Mouse (Mus musculus): Measurements from ENCODE around the gene Gper1. TPM values are rescaled to one million over a fixed set of nuclear protein-coding genes. Genes with fewer than 3 reads are reported as not detected.

The Gper1 gene
- total RNA-seq, 2 experiments from 2014 or later = 4.4 to 4.7 TPM

DNA sequence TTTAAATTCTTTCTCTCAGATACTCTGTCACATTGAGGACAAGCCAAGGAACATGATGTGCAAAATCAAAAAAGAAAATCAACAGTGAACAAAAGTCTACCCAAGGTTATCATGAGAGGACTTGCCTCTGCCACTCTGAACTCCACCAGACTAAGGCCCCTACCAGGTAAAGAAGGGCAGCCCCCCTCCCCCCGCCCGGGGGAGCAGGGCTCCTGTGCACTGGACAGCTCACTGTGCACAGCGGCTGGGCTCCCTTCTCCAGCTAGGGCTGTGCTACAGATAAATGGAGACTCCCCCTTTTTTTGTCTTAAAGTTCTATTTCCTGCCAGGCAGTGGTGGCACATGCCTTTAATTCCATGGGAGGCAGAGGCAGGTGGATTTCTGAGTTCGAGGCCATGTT, 14.8 kb downstream of the Gper1 start:
- intact Hi-C loops (cut with DNase I) = no loop called here
- no peak for DNase-seq (ENCODE audit: low spot score in 2 of 2)

GRCm38 (mm10) chr5:139438440-139438839, 15.5 kb downstream of the Gper1 start:
- no peak for DNase-seq (ENCODE audit: low spot score in 2 of 2)
- intact Hi-C loops (cut with DNase I) = no loop called here

GRCm38 (mm10) chr5:139440451-139440850, 17.5 kb downstream of the Gper1 start:
- peak in 1 of 2 experiments; percentile 30 for DNase-seq (ENCODE audit: low spot score in 2 of 2)
- intact Hi-C loops (cut with DNase I) = loop anchor here (2.0 kb wide), 1 partner anchor 22 kb away; no protein-coding TSS in a partner anchor

DNA sequence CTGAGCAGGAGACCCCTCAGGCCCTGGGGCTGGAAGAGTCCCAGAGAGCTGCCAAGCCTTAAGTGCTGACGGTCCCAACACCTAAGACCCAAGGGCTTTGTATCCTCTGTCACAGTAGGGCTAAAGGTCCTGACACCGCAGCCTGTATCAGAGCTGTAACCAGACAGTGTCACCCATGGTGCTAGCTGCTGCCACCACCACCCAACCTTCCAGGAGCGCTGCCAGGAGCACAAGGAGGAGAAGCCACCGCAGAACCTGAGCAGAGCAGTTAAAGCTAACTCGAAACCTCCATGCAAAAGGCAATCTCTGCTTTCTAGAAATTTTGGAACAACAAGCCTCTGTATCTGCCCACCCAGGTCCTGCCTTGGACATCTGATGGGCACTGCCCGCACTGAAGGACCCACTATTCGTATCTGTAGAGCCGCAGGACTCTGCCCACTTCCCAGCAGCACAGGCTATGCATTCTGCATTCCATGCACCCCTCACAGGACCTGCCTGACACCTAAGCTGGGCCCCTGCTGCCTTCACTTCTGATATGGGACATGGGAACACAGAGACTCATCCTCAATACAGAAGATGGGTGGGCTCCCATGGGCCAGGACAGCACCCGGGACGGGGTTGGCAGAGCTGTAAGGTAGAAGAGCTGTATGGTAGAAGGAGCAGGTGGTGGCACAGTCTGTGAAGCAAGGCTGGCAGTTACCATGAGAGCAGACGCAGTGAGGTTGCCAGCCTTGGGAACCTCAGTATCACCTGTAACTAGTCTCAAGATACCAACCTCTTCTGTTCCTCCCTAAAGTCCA, 18.2 kb downstream of the Gper1 start:
- intact Hi-C loops (cut with DNase I) = loop anchor here (2.0 kb wide), 1 partner anchor 22 kb away; no protein-coding TSS in a partner anchor
- no peak for DNase-seq (ENCODE audit: low spot score in 2 of 2)

DNA sequence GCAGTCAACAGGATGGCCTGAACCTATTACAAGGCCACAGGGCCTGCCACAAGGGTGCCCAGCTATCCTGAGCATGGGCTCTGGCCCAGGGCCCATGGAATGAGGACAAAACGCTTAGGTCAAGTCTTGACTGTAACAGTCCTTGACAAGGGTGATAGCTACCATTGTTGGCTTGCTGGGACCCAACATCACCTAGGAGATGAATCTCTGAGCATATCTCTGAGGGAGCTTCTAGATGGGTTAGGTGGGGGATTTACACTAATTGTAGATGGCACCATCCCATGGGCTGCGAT, 18.7 kb downstream of the Gper1 start:
- intact Hi-C loops (cut with DNase I) = loop anchor here (2.0 kb wide), 1 partner anchor 23 kb away; no protein-coding TSS in a partner anchor

GRCm38 (mm10) chr5:139442428-139442827, 19.5 kb downstream of the Gper1 start:
- DNase-seq (ENCODE audit: low spot score in 2 of 2) = peak in 1 of 2 experiments; percentile 34
- intact Hi-C loops (cut with DNase I) = no loop called here

More for the DNA sequence above, 18.7 kb downstream of the Gper1 start:
- DNase-seq (ENCODE audit: low spot score in 2 of 2) = no peak

- intact Hi-C loops (cut with DNase I) = no loop called here
- no peak for DNase-seq (ENCODE audit: low spot score in 2 of 2)
Measured at GRCm38 (mm10) chr5:139442962-139443361, 20.0 kb downstream of the Gper1 start.

DNA sequence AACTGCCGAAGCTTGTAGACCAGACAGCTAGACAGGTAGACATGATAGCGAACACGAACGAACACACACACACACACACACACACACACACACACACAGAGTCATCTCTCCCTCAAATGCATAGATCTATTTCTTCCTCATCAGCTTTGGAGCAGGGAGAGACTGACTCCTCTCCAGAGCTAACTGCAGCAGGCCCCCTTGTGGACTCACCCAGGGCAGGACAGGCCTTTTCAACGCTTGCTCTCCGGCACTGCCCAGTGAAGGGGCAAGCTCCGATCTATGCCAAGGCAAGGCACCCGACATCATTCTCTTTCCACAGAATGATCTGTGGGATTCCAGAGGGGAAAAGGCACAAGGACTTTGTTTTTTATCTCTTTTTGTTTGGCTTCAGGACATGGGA, 22.3 kb downstream of the Gper1 start:
- intact Hi-C loops (cut with DNase I) = no loop called here
- no peak for DNase-seq (ENCODE audit: low spot score in 2 of 2)

GRCm38 (mm10) chr5:139448025-139448424, 25.1 kb downstream of the Gper1 start:
- intact Hi-C loops (cut with DNase I) = no loop called here
- DNase-seq (ENCODE audit: low spot score in 2 of 2) = peak; percentile 45 to 73

DNA sequence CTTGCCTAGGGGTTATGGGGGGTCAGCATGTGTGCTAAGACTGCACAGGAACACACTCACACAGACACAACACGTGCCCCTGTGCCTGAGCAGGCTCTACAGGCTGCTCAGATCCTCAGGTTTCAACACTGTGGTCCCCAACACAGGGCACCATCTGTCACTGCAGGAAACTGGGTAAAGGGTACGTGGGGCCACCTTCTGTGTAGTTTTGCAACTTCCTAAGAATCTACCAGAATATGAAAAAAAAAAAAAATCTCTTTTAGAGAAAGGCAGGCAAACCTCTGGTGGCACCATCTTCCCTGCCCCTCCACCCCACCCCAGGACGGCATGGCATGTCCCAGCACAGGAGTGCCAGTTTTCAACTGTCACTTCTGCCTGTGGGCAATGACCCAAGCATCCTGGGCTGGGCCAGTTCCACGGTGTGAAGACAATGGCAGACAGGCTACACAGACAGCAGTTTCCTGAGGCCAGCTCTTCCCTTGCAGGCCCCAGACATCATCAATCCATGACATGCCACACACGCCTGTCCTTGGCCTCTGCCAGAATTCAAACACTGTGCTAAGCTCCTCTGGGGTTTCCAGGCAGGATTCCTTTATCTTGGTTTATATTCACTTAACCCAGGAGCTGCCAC, 26.3 kb downstream of the Gper1 start:
- intact Hi-C loops (cut with DNase I) = no loop called here
- no peak for DNase-seq (ENCODE audit: low spot score in 2 of 2)

DNA sequence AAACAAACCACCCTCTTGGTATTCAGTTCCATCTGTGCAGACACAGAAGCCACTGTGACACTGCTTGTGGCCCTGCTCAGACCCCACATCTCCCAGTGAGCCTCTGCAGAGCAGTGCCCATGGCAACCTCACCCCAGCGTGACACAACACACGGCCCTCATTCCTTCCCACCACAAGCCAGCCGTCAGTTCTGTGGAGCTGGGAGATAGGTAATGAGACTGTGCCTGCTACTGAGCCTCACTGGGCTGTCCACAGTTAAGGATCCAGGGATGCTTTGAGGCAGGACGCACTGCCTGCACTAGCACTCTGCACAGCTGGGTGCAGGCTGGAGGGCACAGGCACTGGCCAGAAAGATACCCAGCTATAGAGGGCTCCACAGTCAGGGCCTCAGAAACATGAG, 27.0 kb downstream of the Gper1 start:
- intact Hi-C loops (cut with DNase I) = no loop called here
- no peak for DNase-seq (ENCODE audit: low spot score in 2 of 2)

- no peak for DNase-seq (ENCODE audit: low spot score in 2 of 2)
- intact Hi-C loops (cut with DNase I) = no loop called here
Measured at GRCm38 (mm10) chr5:139453031-139453430, 30.1 kb downstream of the Gper1 start.

GRCm38 (mm10) chr5:139455166-139455565, 32.2 kb downstream of the Gper1 start:
- intact Hi-C loops (cut with DNase I) = no loop called here
- peak; percentile 53 to 76 for DNase-seq (ENCODE audit: low spot score in 2 of 2)

DNA sequence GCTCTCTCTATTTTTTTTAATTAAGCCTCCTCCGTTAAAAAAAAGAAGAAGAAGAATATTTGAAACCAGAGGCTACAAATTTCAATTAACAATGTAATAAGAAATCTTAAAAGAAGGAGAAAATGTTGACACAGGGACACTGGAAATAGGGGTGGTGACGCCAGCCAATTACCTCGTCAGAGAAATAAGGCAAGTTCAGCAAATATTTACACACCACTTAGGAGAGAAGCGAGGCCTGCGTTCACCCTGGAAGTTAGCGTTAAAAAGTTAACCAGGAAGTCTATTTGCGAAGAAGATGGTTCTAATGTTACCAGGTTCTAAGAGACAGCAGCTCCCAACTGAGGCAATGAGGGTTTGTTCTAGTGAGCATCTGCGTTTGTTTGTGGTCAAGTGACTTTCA, 34.3 kb downstream of the Gper1 start:
- no peak for DNase-seq (ENCODE audit: low spot score in 2 of 2)
- intact Hi-C loops (cut with DNase I) = no loop called here

DNA sequence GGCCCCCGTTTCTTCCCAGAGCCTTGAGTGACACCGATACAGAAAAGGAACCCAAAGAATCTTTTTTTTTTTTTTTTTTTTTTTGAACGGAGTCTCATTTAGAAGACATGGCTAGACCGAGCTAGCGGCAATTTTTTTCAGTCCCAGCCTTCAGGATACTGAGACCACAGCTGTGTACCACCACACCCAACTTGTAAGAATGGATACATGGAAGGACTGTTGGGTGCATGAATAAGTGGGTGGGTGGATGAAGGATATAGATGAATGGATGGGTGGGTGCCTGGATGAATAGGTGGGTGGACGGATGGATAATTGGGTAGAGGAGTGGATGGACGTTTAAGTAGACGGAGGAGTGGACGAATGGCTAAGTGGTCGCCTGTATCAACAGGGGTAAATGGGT, 37.0 kb downstream of the Gper1 start:
- no peak for DNase-seq (ENCODE audit: low spot score in 2 of 2)
- intact Hi-C loops (cut with DNase I) = no loop called here

- intact Hi-C loops (cut with DNase I) = no loop called here
Measured at GRCm38 (mm10) chr5:139460384-139461067, 37.6 kb downstream of the Gper1 start, which contains the start of gene 3110082I17Rik. Gene 3110082I17Rik (minus strand): TSS chr5:139460527.

DNA sequence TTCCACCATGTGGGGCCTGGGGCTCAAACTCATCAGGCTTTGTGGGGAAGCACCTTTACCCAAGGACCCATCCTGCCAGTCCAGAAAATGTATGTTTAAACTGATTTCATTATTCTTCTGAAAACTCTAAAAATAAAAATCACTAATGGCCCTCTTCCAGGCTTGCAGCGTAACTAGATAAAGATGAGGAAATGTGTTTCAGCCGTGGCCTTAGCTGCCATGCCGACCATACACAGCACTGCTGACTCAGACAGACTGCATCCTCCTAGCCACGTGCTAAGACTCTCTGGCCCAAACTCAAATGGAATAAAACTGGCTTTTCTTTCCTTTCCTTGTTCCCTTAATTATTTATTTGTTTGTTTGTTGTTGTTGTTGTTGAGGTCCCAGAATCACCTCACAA, 41.9 kb downstream of the Gper1 start:
- intact Hi-C loops (cut with DNase I) = loop anchor here (5.0 kb wide), 1 partner anchor 183 kb away; no protein-coding TSS in a partner anchor
- no peak for DNase-seq (ENCODE audit: low spot score in 2 of 2)

More at GRCm38 (mm10) chr5:139460384-139461067, 37.6 kb downstream of the Gper1 start, which contains the start of gene 3110082I17Rik:
- DNase-seq (ENCODE audit: low spot score in 2 of 2) = peak; percentile 99 to 100

- intact Hi-C loops (cut with DNase I) = loop anchor here (5.0 kb wide), 1 partner anchor 184 kb away; no protein-coding TSS in a partner anchor
- DNase-seq (ENCODE audit: low spot score in 2 of 2) = no peak
Measured at GRCm38 (mm10) chr5:139466373-139466772, 43.4 kb downstream of the Gper1 start.

DNA sequence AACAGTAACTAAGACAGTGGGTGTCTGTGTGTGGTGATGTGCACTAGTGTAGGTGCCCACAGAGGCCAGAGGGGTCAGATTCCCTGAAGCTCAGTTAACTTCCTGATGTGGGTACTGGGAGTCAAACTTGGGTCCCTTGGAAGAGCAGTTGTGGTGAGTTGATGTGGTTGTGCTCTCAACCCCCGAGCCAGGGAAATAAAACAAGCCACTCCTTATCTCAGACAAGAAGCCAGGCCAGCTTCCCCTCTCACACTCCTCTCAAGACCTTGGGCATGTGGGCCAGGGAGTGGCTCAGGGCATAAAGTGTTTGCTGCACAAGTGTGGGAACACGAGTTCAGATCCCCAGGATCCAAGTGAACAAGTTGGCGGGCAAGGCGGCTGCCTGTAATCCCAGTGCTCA, 43.9 kb downstream of the Gper1 start:
- intact Hi-C loops (cut with DNase I) = loop anchor here (5.0 kb wide), 1 partner anchor 184 kb away; no protein-coding TSS in a partner anchor
- no peak for DNase-seq (ENCODE audit: low spot score in 2 of 2)

DNA sequence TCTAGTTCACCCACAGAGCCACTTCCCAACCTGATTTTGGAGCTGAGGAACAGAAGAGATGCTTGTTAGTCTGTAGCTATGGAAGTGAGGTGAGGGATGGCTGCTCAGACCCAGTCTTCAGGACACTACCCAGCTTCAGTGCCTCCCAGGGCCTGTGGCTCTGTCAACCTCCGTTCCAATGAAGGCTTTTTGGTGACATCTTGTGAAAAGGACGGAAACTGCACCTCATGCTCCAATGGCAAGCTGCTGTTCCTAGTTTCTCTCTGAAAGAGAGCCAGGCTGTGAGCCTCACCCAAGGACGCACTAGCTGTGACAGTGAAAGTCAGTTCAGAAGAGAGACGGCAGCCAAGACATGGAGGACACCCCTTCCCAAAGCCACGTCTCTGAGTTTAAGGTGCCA, 45.0 kb downstream of the Gper1 start:
- intact Hi-C loops (cut with DNase I) = loop anchor here (1.0 to 5.0 kb wide), 2 partner anchors 104 to 186 kb away; no protein-coding TSS in a partner anchor
- peak; percentile 54 to 67 for DNase-seq (ENCODE audit: low spot score in 2 of 2)

Data from left cerebral cortex, postnatal 14 days (tissue).